Mouse (Mus musculus) forebrain, embryonic 10.5 days (tissue): ENCODE measurements at regions not wholly inside any gene's neighbourhood (a gene's known extent, or its start where the extent isn't known, plus 50 kb on each side); places are given as distances from the start of the nearest gene placed in this dataset.

Experiments
- DNase-seq: peaks from one replicate; pipeline ENCODE4 v3.0.0-alpha.2; 2017; ENCODE audit warnings: low spot score; ENCODE audit errors: extremely low spot score
- H3K27ac ChIP-seq: fragments of 300-500 bp; sonication (generic); 2 replicates; pipeline ENCODE4 v1.5.1; 2016; ENCODE audit warnings: mild to moderate bottlenecking
- H3K27me3 ChIP-seq: fragments of 300-500 bp; sonication (generic); 2 replicates; pipeline ENCODE4 v1.6.1; 2016; ENCODE audit warnings: mild to moderate bottlenecking; ENCODE audit not compliant: poor library complexity, severe bottlenecking
- H3K36me3 ChIP-seq: fragments of 300-500 bp; sonication (generic); replicated peaks from 2 replicates; pipeline ENCODE4 v1.6.1; 2016; ENCODE audit warnings: mild to moderate bottlenecking, moderate library complexity
- H3K4me1 ChIP-seq: fragments of 300-500 bp; sonication (generic); 2 replicates; pipeline ENCODE4 v1.6.1; 2016
- H3K4me3 ChIP-seq: fragments of 300-500 bp; sonication (generic); 2 replicates; pipeline ENCODE4 v1.5.1; 2016; ENCODE audit warnings: mild to moderate bottlenecking, moderate library complexity
- H3K9me3 ChIP-seq: fragments of 300-500 bp; sonication (generic); 2 replicates; pipeline ENCODE4 v1.6.1; 2016; ENCODE audit warnings: mild to moderate bottlenecking, moderate library complexity
- WGBS: fragments of 180-500 bp; shearing (Covaris S2); methylation state at CpG from one replicate; pipeline ENCODE4 v1.1.7; 2016; 5-methylcytosine and 5-hydroxymethylcytosine counted together

GRCm38 (mm10) chr6:107280348-107280747, 249.2 kb upstream of the Lrrn1 start:
- H3K9me3 ChIP-seq: no peaks in the 10 kb centered on the region
- H3K36me3 ChIP-seq: no peaks in the 10 kb centered on the region
- no peaks in the 10 kb centered on the region for H3K27me3 ChIP-seq
- H3K27ac ChIP-seq: no peak overlapping the region
- H3K4me3 ChIP-seq: no peak overlapping the region
- 94% methylated on average over 15 of the region's 15 CpGs for WGBS
- no peak for DNase-seq
- H3K4me1 ChIP-seq: no peaks in the 10 kb centered on the region

- Histone ChIP-seq H3K4me1 (no peaks in the 10 kb centered on the region), H3K9me3 (no peaks in the 10 kb centered on the region), H3K36me3 (no peaks in the 10 kb centered on the region), H3K27ac (no peak overlapping the region), H3K4me3 (no peak overlapping the region), H3K27me3 (no peaks in the 10 kb centered on the region)
- 89% methylated on average over 3 of the region's 3 CpGs for WGBS
- no peak for DNase-seq
These were observed 238.7 kb upstream of the Lrrn1 start for GRCm38 (mm10) chr6:107290850-107291249.

- Histone ChIP-seq H3K4me3 (no peak overlapping the region), H3K27ac (no peak overlapping the region), H3K27me3 (no peaks in the 10 kb centered on the region), H3K36me3 (no peaks in the 10 kb centered on the region), H3K4me1 (no peaks in the 10 kb centered on the region), H3K9me3 (no peaks in the 10 kb centered on the region)
- WGBS: 82% methylated on average over 1 of the region's 1 CpGs
- no peak for DNase-seq
These were observed 225.7 kb upstream of the Lrrn1 start for GRCm38 (mm10) chr6:107303676-107304369.

GRCm38 (mm10) chr6:107319565-107319964, 210.0 kb upstream of the Lrrn1 start:
- WGBS: 93% methylated on average over 1 of the region's 1 CpGs
- no peak overlapping the region for H3K27ac ChIP-seq

GRCm38 (mm10) chr6:107350503-107350902, 179.1 kb upstream of the Lrrn1 start:
- no peak for DNase-seq
- no peak overlapping the region for H3K27ac ChIP-seq
- H3K27me3 ChIP-seq: no peaks in the 10 kb centered on the region
- WGBS: 95% methylated on average over 4 of the region's 4 CpGs
- H3K9me3 ChIP-seq: no peaks in the 10 kb centered on the region
- no peaks in the 10 kb centered on the region for H3K36me3 ChIP-seq
- H3K4me3 ChIP-seq: no peak overlapping the region
- H3K4me1 ChIP-seq: no peaks in the 10 kb centered on the region

More at GRCm38 (mm10) chr6:107319565-107319964, 210.0 kb upstream of the Lrrn1 start:
- Histone ChIP-seq H3K9me3 (no peaks in the 10 kb centered on the region), H3K36me3 (no peaks in the 10 kb centered on the region), H3K4me3 (no peak overlapping the region), H3K4me1 (peaks cover 3% of the 10 kb centered on the region; the same call in 1 of the 2 replicates), H3K27me3 (no peaks in the 10 kb centered on the region)
- DNase-seq: no peak

GRCm38 (mm10) chr6:107375274-107375673, 154.3 kb upstream of the Lrrn1 start:
- Histone ChIP-seq H3K9me3 (no peaks in the 10 kb centered on the region), H3K4me3 (no peak overlapping the region), H3K36me3 (no peaks in the 10 kb centered on the region), H3K27ac (no peak overlapping the region), H3K4me1 (peaks cover 4% of the 10 kb centered on the region; the same call in 1 of the 2 replicates), H3K27me3 (no peaks in the 10 kb centered on the region)
- no peak for DNase-seq

DNA sequence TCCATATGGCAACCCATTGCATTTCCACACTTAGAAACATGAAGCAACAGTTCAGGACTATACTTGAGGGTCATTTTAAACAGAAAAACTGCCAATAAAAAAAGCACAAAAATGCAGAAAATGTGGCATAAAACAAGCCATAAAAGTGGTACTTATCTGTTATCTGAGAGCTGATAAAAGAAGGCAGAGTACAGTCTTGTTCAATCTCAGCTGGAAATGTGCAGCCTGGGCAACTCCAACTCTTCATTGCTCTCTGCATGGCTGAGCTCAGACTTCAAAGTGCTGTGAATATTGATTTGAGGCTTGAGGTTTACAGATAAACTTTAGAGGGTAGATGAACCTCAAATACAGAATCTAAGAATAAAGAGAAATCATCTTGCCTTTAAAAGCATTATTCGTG, 151.1 kb upstream of the Lrrn1 start:
- Histone ChIP-seq H3K27me3 (no peaks in the 10 kb centered on the region), H3K9me3 (no peaks in the 10 kb centered on the region), H3K27ac (no peak overlapping the region), H3K36me3 (no peaks in the 10 kb centered on the region), H3K4me3 (no peak overlapping the region), H3K4me1 (peaks cover 4% of the 10 kb centered on the region; the same call in 1 of the 2 replicates)
- 90% methylated on average over 1 of the region's 1 CpGs for whole genome bisulfite sequencing
- no peak for DNase-seq

DNA sequence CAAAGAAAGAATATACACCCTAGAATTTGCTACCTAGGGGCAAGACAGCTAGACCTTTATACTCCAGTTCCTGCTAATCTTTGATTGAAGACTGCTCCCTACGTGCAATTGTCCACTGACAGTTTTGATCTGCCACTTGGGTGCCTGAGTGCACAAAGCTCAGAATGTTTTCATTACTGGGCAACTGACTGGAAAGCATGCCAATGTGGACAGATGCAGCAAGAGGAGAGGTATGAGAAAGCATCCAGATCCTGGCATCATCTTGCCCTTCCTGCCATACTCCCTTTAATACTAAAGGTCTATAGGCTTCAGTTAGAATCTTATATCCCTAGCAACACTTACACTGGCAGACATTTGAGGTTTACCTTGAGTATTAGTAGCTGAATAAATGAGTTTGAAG, 148.9 kb upstream of the Lrrn1 start:
- Histone ChIP-seq H3K4me1 (no peaks in the 10 kb centered on the region), H3K4me3 (no peak overlapping the region), H3K27me3 (no peaks in the 10 kb centered on the region), H3K9me3 (no peaks in the 10 kb centered on the region), H3K36me3 (no peaks in the 10 kb centered on the region), H3K27ac (no peak overlapping the region)
- WGBS: 72% methylated on average over 1 of the region's 1 CpGs
- no peak for DNase-seq

DNA sequence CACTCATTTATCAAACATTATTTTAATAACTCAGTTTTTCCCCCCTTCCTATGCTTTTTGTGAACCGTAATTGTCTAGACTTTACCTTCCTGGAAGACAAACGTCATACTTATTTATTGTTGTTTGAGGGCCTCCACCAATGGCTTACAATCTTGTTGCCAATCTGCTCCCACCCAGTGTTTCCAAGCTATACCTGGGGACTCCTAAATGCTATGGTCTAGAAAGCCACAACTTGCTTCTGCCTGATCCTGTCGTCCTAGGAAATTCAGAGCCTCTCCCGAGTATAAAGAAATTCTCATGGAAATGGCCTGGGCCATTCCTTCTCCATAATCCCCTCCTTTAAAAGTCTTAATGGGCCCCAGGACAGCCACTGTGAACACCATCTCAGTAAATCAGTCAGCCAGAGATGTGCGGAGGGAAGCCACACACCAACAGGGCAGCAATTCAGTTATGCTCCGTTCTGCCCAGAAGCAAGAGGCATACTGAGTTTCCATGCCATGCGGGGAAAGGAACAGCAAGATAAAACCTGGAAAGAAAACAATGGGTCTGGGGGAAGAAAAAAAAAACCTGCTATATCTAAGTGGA, 143.4 kb upstream of the Lrrn1 start:
- Histone ChIP-seq H3K27ac (no peak overlapping the region), H3K9me3 (no peaks in the 10 kb centered on the region), H3K4me3 (no peak overlapping the region), H3K27me3 (no peaks in the 10 kb centered on the region), H3K4me1 (0 out of 2 replicates have a peak, but pooled peaks cover 3% of the 10 kb centered on the region), H3K36me3 (no peaks in the 10 kb centered on the region)
- no peak for DNase-seq
- WGBS: 56% methylated on average over 7 of the region's 7 CpGs

GRCm38 (mm10) chr6:107389892-107390291, 139.7 kb upstream of the Lrrn1 start:
- H3K4me3 ChIP-seq: no peak overlapping the region
- H3K36me3 ChIP-seq: no peaks in the 10 kb centered on the region
- no peak overlapping the region for H3K27ac ChIP-seq
- no peaks in the 10 kb centered on the region for H3K27me3 ChIP-seq
- no peaks in the 10 kb centered on the region for H3K9me3 ChIP-seq
- WGBS: 68% methylated on average over 3 of the region's 3 CpGs
- DNase-seq: no peak
- 0 out of 2 replicates have a peak, but pooled peaks cover 3% of the 10 kb centered on the region for H3K4me1 ChIP-seq

GRCm38 (mm10) chr6:107394611-107395010, 135.0 kb upstream of the Lrrn1 start:
- WGBS: 87% methylated on average over 2 of the region's 2 CpGs
- no peak for DNase-seq

DNA sequence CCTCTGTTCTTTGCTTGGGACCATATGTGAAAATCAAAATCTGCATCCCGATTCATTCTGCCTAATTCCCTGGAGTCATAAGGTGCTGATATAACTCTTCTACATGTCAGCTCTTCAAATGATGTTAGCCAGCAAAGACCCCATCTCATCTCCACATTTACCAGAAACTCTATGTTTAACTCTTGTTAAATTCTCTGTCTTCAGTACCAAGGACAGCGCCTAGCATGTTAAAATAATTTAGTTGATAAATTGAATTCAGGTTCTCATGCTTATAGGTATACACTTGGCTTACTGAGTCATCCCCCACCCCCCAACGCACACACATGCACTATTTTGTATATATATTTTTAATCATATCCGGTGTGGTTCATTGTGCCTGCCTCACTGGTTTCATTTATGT, 113.8 kb upstream of the Lrrn1 start:
- Histone ChIP-seq H3K27me3 (no peaks in the 10 kb centered on the region), H3K4me1 (peaks cover 6% of the 10 kb centered on the region; the same call in 1 of the 2 replicates), H3K27ac (no peak overlapping the region), H3K4me3 (no peak overlapping the region), H3K36me3 (no peaks in the 10 kb centered on the region), H3K9me3 (no peaks in the 10 kb centered on the region)
- no peak for DNase-seq
- WGBS: 78% methylated on average over 4 of the region's 4 CpGs

More at GRCm38 (mm10) chr6:107394611-107395010, 135.0 kb upstream of the Lrrn1 start:
- Histone ChIP-seq H3K27ac (no peak overlapping the region), H3K36me3 (no peaks in the 10 kb centered on the region), H3K4me3 (no peak overlapping the region), H3K27me3 (no peaks in the 10 kb centered on the region), H3K9me3 (no peaks in the 10 kb centered on the region), H3K4me1 (0 out of 2 replicates have a peak, but pooled peaks cover 3% of the 10 kb centered on the region)

DNA sequence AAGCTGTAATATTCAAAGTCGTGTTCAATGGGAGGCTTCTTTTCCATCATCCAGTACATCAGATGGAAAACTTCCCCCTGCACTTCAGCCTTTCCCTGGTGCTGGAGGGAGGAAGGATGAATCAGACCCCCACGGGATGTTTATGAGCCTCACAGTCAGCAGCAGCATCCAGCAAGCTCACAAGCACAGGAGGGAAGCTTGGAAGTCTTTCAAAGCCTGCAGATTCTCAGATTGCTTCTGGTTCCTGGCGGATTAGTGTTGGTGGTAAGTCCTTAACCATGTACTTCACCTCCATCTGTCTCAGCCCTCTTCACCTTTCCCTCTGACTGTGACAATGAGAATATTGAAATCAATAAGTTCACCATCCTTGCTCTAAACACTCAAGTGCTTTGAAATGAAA, 107.5 kb upstream of the Lrrn1 start:
- no peak overlapping the region for H3K4me3 ChIP-seq
- peaks cover 7% of the 10 kb centered on the region; the same call in 1 of the 2 replicates for H3K4me1 ChIP-seq
- DNase-seq: no peak
- no peaks in the 10 kb centered on the region for H3K27me3 ChIP-seq
- H3K36me3 ChIP-seq: no peaks in the 10 kb centered on the region
- H3K27ac ChIP-seq: no peak overlapping the region
- WGBS: 51% methylated on average over 3 of the region's 3 CpGs
- no peaks in the 10 kb centered on the region for H3K9me3 ChIP-seq
